Comparison of ENCODE assay signal across 8 mouse cellular contexts in genomic region chr11:32221225-32221950, GRCm38 (mm10). TPM values are rescaled to one million over a fixed set of nuclear protein-coding genes. Genes with fewer than 3 reads are reported as not detected.
DNase-seq lines count a peak whose midpoint lies in the region; ATAC-seq and TF ChIP-seq lines count a peak whose summit lies in the region.

No protein-coding gene starts in this region.

- peak overlapping the region; percentile 24 for H3K27ac ChIP-seq in bone marrow macrophage, adult 2 months (ENCODE audit: insufficient read depth, low read depth, low read length)
- peak overlapping the region; percentile 54 for H3K27ac ChIP-seq in hindbrain, embryonic 16.5 days (ENCODE audit: low read depth, low read length)

- no peaks in the 10 kb centered on the region for H3K36me3 ChIP-seq in megakaryocyte, embryonic 14.5 days (replicated peaks; ENCODE audit: low read length)
- no peaks in the 10 kb centered on the region for H3K36me3 ChIP-seq in hindbrain, embryonic 16.5 days (ENCODE audit: control insufficient read depth, insufficient read depth, low read length)

- H3K9me3 ChIP-seq in megakaryocyte, embryonic 14.5 days, result peaks cover 12% of the 10 kb centered on the region; the same call in 1 of the 2 replicates
- no peaks in the 10 kb centered on the region for H3K9me3 ChIP-seq in hindbrain, embryonic 16.5 days (ENCODE audit: control insufficient read depth, low read length)

- H3K4me2 ChIP-seq in hindbrain, embryonic 16.5 days (ENCODE audit: low read length), result peak overlapping the region; percentile 97

- no peak for ATAC-seq in megakaryocyte, adult 5-6 weeks (ENCODE audit: poor library complexity, severe bottlenecking)
- peak; percentile 14; the same call in 1 of the 2 replicates for ATAC-seq in hindbrain, embryonic 16.5 days

- peak; percentile 45 to 59 for DNase-seq in gastrocnemius, adult 8-10 months (ENCODE audit: low spot score in 2 of 2)
- DNase-seq in lung, adult 18-20 months, result peak; percentile 70 to 80
- DNase-seq in ovary, postnatal 36 days (ENCODE audit: low spot score), result peak; percentile 59
- DNase-seq in frontal cortex, postnatal 14 days (ENCODE audit: low spot score in 2 of 2), result no peak

- peak overlapping the region; percentile 93 for H3K4me3 ChIP-seq in megakaryocyte, embryonic 14.5 days (replicated peaks)
- H3K4me3 ChIP-seq in bone marrow macrophage, adult 2 months (ENCODE audit: insufficient read depth, low read length), result peak overlapping the region; percentile 72
- H3K4me3 ChIP-seq in hindbrain, embryonic 16.5 days (ENCODE audit: low read length), result peak overlapping the region; percentile 73

- no peak for TF ChIP-seq POLR2A in bone marrow macrophage, adult 2 months (IDR thresholded peaks at IDR 0.05; ENCODE audit: borderline replicate concordance, low read depth, low read length)

- peaks cover 71% of the 10 kb centered on the region for H3K4me1 ChIP-seq in megakaryocyte, embryonic 14.5 days
- H3K4me1 ChIP-seq in bone marrow macrophage, adult 2 months (ENCODE audit: control insufficient read depth, insufficient read depth, low read length), result peaks cover 45% of the 10 kb centered on the region
- peaks cover 33% of the 10 kb centered on the region for H3K4me1 ChIP-seq in hindbrain, embryonic 16.5 days (ENCODE audit: control insufficient read depth, insufficient read depth, low read depth, low read length)

- H3K9ac ChIP-seq in hindbrain, embryonic 16.5 days (ENCODE audit: low read depth, low read length), result peak overlapping the region; percentile 79

- H3K27me3 ChIP-seq in megakaryocyte, embryonic 14.5 days (replicated peaks), result peaks cover 70% of the 10 kb centered on the region
- H3K27me3 ChIP-seq in hindbrain, embryonic 16.5 days (replicated peaks; ENCODE audit: control insufficient read depth, insufficient read depth, low read length), result no peaks in the 10 kb centered on the region; the same call in 1 of the 2 replicates

- TF ChIP-seq CTCF in bone marrow macrophage, adult 2 months (IDR thresholded peaks at IDR 0.05; ENCODE audit: low read depth, low read length), result no peak

- under 1% methylated on average over 42 of the region's 46 CpGs for WGBS in hindbrain, embryonic 16.5 days

RNA-seq across cellular contexts. Expression of gene Rhbdf1, which starts 0.7 kb away (rescaled TPM):
- polyA plus RNA-seq in megakaryocyte, embryonic 14.5 days (2012; ENCODE audit: insufficient read depth, low replicate concordance), result 16.1 and 37.2 TPM in 2 replicates
- total RNA-seq in megakaryocyte, adult 5-6 weeks (2015), result not detected in 2 replicates
- total RNA-seq in megakaryocyte, adult 5-6 weeks (2017), result not detected in 2 replicates
- 3.4 and 4.7 TPM in 2 replicates for polyA plus RNA-seq in bone marrow macrophage, adult 2 months (2012; ENCODE audit: insufficient read depth, insufficient read length, missing spikeins)
- total RNA-seq in gastrocnemius, adult 8-10 months (2022), result 10 to 100 TPM; 13.0 to 16.3 (median 14.4) TPM
- polyA plus RNA-seq in hindbrain, embryonic 16.5 days (2015; fragmentation: Nextera tagmentation; extraction: Ambion mirVana), result 27.1 and 28.7 TPM in 2 replicates

RNA-seq across cellular contexts. Expression of gene Mpg, which starts 4.9 kb away (rescaled TPM):
- 3.6 and 8.8 TPM in 2 replicates for polyA plus RNA-seq in megakaryocyte, embryonic 14.5 days (2012; ENCODE audit: insufficient read depth, low replicate concordance)
- total RNA-seq in megakaryocyte, adult 5-6 weeks (2015), result 9.8 and 12.1 TPM in 2 replicates
- total RNA-seq in megakaryocyte, adult 5-6 weeks (2017), result 6.8 and 9.9 TPM in 2 replicates
- polyA plus RNA-seq in bone marrow macrophage, adult 2 months (2012; ENCODE audit: insufficient read depth, insufficient read length, missing spikeins), result 13.8 and 15.3 TPM in 2 replicates
- total RNA-seq in gastrocnemius, adult 8-10 months (2022), result 1 to 10 TPM; 3.9 to 5.9 (median 4.8) TPM
- polyA plus RNA-seq in hindbrain, embryonic 16.5 days (2015; fragmentation: Nextera tagmentation; extraction: Ambion mirVana), result 34.7 and 35.0 TPM in 2 replicates

RNA-seq across cellular contexts. Expression of gene Snrnp25, which starts 16.2 kb away (rescaled TPM):
- 15.1 and 78.7 TPM in 2 replicates for polyA plus RNA-seq in megakaryocyte, embryonic 14.5 days (2012; ENCODE audit: insufficient read depth, low replicate concordance)
- 38.9 and 42.8 TPM in 2 replicates for total RNA-seq in megakaryocyte, adult 5-6 weeks (2015)
- 32.5 and 47.7 TPM in 2 replicates for total RNA-seq in megakaryocyte, adult 5-6 weeks (2017)
- polyA plus RNA-seq in bone marrow macrophage, adult 2 months (2012; ENCODE audit: insufficient read depth, insufficient read length, missing spikeins), result 29.6 and 40.2 TPM in 2 replicates
- total RNA-seq in gastrocnemius, adult 8-10 months (2022), result 10 to 100 TPM in 2 of 4 experiments, 1 to 10 TPM in 2; 9.4 to 12.5 (median 10.0) TPM
- polyA plus RNA-seq in hindbrain, embryonic 16.5 days (2015; fragmentation: Nextera tagmentation; extraction: Ambion mirVana), result 45.6 and 49.9 TPM in 2 replicates

RNA-seq across cellular contexts. Expression of gene Il9r, which starts 21.3 kb away (rescaled TPM):
- polyA plus RNA-seq in megakaryocyte, embryonic 14.5 days (2012; ENCODE audit: insufficient read depth, low replicate concordance), result not detected in 2 replicates
- total RNA-seq in megakaryocyte, adult 5-6 weeks (2015), result not detected in 2 replicates
- not detected in 2 replicates for total RNA-seq in megakaryocyte, adult 5-6 weeks (2017)
- polyA plus RNA-seq in bone marrow macrophage, adult 2 months (2012; ENCODE audit: insufficient read depth, insufficient read length, missing spikeins), result not detected in 2 replicates
- under 1 TPM in 1 of 4 experiments, not detected in 3; 0.29 TPM for total RNA-seq in gastrocnemius, adult 8-10 months (2022)
- not detected in 2 replicates for polyA plus RNA-seq in hindbrain, embryonic 16.5 days (2015; fragmentation: Nextera tagmentation; extraction: Ambion mirVana)

RNA-seq across cellular contexts. Expression of gene Nprl3, which starts 46.1 kb away (rescaled TPM):
- 14.4 and 52.1 TPM in 2 replicates for polyA plus RNA-seq in megakaryocyte, embryonic 14.5 days (2012; ENCODE audit: insufficient read depth, low replicate concordance)
- total RNA-seq in megakaryocyte, adult 5-6 weeks (2015), result 6.6 and 10.7 TPM in 2 replicates
- total RNA-seq in megakaryocyte, adult 5-6 weeks (2017), result 9.5 and 11.9 TPM in 2 replicates
- polyA plus RNA-seq in bone marrow macrophage, adult 2 months (2012; ENCODE audit: insufficient read depth, insufficient read length, missing spikeins), result 14.2 and 18.5 TPM in 2 replicates
- 10 to 100 TPM; 22.9 to 27.2 (median 24.6) TPM for total RNA-seq in gastrocnemius, adult 8-10 months (2022)
- polyA plus RNA-seq in hindbrain, embryonic 16.5 days (2015; fragmentation: Nextera tagmentation; extraction: Ambion mirVana), result 42.6 and 43.9 TPM in 2 replicates

Comparison
In these comparisons a context has a peak if more than half of its experiments do, and no peak if none do; other contexts are left out.
1. DNase-seq: peak in gastrocnemius, adult 8-10 months (2 of 2), lung, adult 18-20 months (2 of 2) and ovary, postnatal 36 days (single experiment); none in frontal cortex, postnatal 14 days (0 of 2).
2. Peak in every context shown above with its lines, with median percentiles within 50 percentile points of each other: H3K4me3 ChIP-seq.